Mouse (Mus musculus) right cerebral cortex, postnatal 4 days (tissue): ENCODE measurements around the gene Brcc3.
A peak's percentile ranks its signal among the peaks of the same experiment; 100 is the strongest.

Source experiments
- DNase-seq: peaks from one replicate; pipeline ENCODE4 v3.0.0-alpha.2; 2022

Gene Brcc3

GRCm38 (mm10) chrX:75415936-75416785 lies at the start of gene Brcc3, which contains the start of the genes Cmc4 and Mtcp1:
Brcc3 (plus strand) TSS chrX:75416628.
Cmc4 (minus strand) TSS chrX:75416584.
Mtcp1 (minus strand) TSS chrX:75416588.
- DNase-seq: peak; percentile 74

- no peak for DNase-seq
Observed at GRCm38 (mm10) chrX:75370197-75370596, 46.2 kb upstream of the Brcc3 start.

- no peak for DNase-seq
Observed at GRCm38 (mm10) chrX:75372666-75373425, 43.6 kb upstream of the Brcc3 start.

GRCm38 (mm10) chrX:75376815-75377214 lies 39.6 kb upstream of the Brcc3 start:
- no peak for DNase-seq

- no peak for DNase-seq
Observed at GRCm38 (mm10) chrX:75381176-75381575, 35.3 kb upstream of the Brcc3 start.

- no peak for DNase-seq
Observed at GRCm38 (mm10) chrX:75381699-75382098, 34.7 kb upstream of the Brcc3 start.

GRCm38 (mm10) chrX:75382195-75382771 lies 34.1 kb upstream of the Brcc3 start, which contains the start of the genes Fundc2 and F8:
Fundc2 (plus strand) TSS chrX:75382399.
F8 (minus strand) TSS chrX:75382615.
- peak; percentile 72 for DNase-seq

GRCm38 (mm10) chrX:75399471-75399870 lies 17.0 kb upstream of the Brcc3 start:
- no peak for DNase-seq

GRCm38 (mm10) chrX:75402668-75403067 lies 13.8 kb upstream of the Brcc3 start:
- no peak for DNase-seq

GRCm38 (mm10) chrX:75403350-75403749 lies 13.1 kb upstream of the Brcc3 start:
- no peak for DNase-seq

GRCm38 (mm10) chrX:75409711-75410110 lies 6.7 kb upstream of the Brcc3 start:
- no peak for DNase-seq

GRCm38 (mm10) chrX:75454597-75454996 lies 38.2 kb downstream of the Brcc3 start:
- DNase-seq: no peak

- peak; percentile 61 for DNase-seq
Observed at GRCm38 (mm10) chrX:75475182-75475644, 58.8 kb downstream of the Brcc3 start.

GRCm38 (mm10) chrX:75489886-75490285 lies 73.5 kb downstream of the Brcc3 start:
- DNase-seq: no peak
